Mouse (Mus musculus): Measurements from ENCODE around the gene Lrch1. TPM values are rescaled to one million over a fixed set of nuclear protein-coding genes. Genes with fewer than 3 reads are reported as not detected.

Lrch1 gene
- total RNA-seq, 1 experiment from 2014 or later, result 21.4 TPM

GRCm38 (mm10) chr14:74913381-74914230 lies 34.1 kb downstream of the Lrch1 start:
- ATAC-seq (replicated peaks in 1 of 2; ENCODE audit: insufficient read depth in 1 of 2, low FRiP score in 2 of 2, low TSS enrichment in 1 of 2, low read depth in 1 of 2, poor library complexity in 2 of 2, severe bottlenecking in 2 of 2), result no peak

DNA sequence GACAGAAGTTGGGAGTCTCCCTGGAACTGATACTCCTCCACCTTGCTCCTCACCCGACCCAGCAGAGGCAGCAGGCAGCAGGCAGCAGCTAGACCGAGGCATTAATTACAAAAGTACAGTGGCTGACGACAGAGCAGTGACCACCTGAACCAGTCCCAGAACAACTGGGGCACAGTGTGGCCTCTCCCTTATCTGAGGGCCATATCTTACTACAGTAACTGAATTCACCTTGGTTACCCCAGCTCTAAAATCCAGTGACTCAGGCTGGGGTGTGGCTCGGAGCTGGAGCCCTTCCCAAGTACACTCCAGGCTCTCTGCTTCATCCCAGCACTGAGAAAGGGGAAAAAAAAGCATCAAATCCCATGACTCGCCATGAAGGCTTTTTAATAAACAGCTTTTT lies 37.3 kb downstream of the Lrch1 start:
- ATAC-seq (replicated peaks in 1 of 2; ENCODE audit: insufficient read depth in 1 of 2, low FRiP score in 2 of 2, low TSS enrichment in 1 of 2, low read depth in 1 of 2, poor library complexity in 2 of 2, severe bottlenecking in 2 of 2), result no peak

DNA sequence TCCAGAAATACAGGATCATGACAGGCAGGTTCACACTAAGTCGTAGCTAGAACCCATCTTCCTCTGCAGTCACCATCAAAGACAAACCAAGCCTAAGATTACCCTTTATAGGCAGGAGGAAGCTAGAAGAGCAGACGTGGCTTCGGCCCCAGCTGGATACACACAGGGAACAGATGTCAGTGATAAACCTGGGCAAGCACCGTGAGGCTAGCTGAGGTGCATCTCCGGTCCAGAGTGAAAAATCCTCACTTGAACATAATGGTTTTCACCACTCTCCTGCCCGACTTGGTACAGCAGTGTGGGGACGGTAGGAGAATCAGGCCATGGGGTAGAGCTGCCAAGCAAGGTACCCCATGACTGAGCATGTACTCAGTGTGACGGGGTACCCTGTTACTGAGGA lies 38.7 kb downstream of the Lrch1 start:
- ATAC-seq (replicated peaks in 1 of 2; ENCODE audit: insufficient read depth in 1 of 2, low FRiP score in 2 of 2, low TSS enrichment in 1 of 2, low read depth in 1 of 2, poor library complexity in 2 of 2, severe bottlenecking in 2 of 2), result no peak

DNA sequence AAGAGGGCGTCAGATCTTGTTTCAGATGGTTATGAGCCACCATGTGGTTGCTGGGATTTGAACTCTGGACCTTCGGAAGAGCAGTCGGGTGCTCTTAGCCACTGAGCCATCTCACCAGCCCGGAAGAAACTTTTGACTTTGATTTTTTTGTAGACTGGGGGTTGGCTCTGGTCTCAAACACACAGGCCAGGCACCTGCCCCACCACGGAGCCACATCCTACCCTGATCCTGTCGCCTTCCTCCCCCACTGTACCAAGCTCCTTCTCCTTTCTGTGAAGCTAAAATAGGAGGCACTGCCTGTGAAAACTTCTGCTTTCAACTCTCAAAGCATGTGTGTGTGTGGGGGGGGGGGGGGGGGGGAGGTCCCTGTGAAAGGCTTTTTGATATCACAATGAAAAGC lies 39.4 kb downstream of the Lrch1 start:
- ATAC-seq (replicated peaks in 1 of 2; ENCODE audit: insufficient read depth in 1 of 2, low FRiP score in 2 of 2, low TSS enrichment in 1 of 2, low read depth in 1 of 2, poor library complexity in 2 of 2, severe bottlenecking in 2 of 2), result peak; percentile 88 to 91

DNA sequence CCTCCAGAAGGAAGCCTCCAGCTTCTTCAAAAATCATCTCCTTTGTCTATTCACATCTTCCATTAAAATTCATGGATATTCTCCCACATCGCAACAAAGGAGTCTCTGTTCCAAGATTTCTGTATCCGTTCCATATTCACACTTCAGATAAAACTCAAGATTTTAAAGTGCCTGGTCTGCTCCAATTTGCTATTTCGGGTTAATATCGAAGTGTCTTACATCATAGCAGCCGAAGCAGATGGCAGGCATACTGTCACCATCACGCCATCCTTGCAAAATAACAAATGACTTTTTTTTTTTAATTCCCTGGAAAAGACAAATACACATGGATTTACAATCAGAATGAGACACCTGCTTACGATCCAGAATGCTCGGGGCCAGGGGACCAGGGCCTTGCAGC lies 40.0 kb downstream of the Lrch1 start:
- no peak for ATAC-seq (replicated peaks in 1 of 2; ENCODE audit: insufficient read depth in 1 of 2, low FRiP score in 2 of 2, low TSS enrichment in 1 of 2, low read depth in 1 of 2, poor library complexity in 2 of 2, severe bottlenecking in 2 of 2)

DNA sequence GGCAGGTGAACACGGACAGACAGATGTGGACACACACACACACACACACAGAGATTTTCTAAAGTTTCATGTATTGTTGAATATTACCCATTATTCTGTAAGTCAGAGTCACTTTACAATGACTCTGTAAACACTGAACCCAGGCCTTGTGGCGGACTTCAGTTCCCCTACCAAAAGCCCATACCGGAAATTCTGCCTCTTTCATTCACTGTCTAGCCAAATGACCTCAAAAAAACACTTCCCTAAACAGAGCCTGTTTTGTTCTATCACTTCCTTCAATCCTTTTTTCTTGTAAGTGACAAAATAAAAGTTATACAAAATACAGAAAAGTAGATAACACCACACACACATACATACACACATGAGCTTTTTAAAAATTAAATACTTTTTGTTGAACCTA lies 41.7 kb downstream of the Lrch1 start:
- ATAC-seq (replicated peaks in 1 of 2; ENCODE audit: insufficient read depth in 1 of 2, low FRiP score in 2 of 2, low TSS enrichment in 1 of 2, low read depth in 1 of 2, poor library complexity in 2 of 2, severe bottlenecking in 2 of 2), result peak; percentile 68 to 80

GRCm38 (mm10) chr14:74904442-74904841 lies 43.2 kb downstream of the Lrch1 start:
- ATAC-seq (replicated peaks in 1 of 2; ENCODE audit: insufficient read depth in 1 of 2, low FRiP score in 2 of 2, low TSS enrichment in 1 of 2, low read depth in 1 of 2, poor library complexity in 2 of 2, severe bottlenecking in 2 of 2), result no peak

DNA sequence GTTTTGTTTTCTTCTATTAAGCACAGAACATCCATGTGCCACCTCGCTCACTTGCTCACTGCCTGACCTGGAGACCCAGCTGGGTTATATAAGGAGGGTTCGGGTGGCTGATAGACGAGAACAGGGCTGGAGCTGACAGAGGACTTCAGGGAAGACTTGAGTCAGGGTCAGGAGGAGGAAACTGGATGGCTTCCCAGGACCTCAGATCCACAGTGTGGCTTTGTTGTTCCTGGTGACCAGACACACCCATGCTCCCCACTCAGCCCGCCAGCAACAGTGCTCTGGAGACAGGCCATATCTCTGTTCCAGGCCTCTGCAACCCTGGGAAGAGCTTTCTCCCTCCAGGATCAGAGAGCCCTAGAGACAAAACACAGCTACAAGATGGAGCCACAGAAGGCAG lies 44.6 kb downstream of the Lrch1 start:
- no peak for ATAC-seq (replicated peaks in 1 of 2; ENCODE audit: insufficient read depth in 1 of 2, low FRiP score in 2 of 2, low TSS enrichment in 1 of 2, low read depth in 1 of 2, poor library complexity in 2 of 2, severe bottlenecking in 2 of 2)

GRCm38 (mm10) chr14:74900705-74901369 lies 46.8 kb downstream of the Lrch1 start:
- ATAC-seq (replicated peaks in 1 of 2; ENCODE audit: insufficient read depth in 1 of 2, low FRiP score in 2 of 2, low TSS enrichment in 1 of 2, low read depth in 1 of 2, poor library complexity in 2 of 2, severe bottlenecking in 2 of 2), result no peak

GRCm38 (mm10) chr14:74899953-74900704 lies 47.5 kb downstream of the Lrch1 start:
- ATAC-seq (replicated peaks in 1 of 2; ENCODE audit: insufficient read depth in 1 of 2, low FRiP score in 2 of 2, low TSS enrichment in 1 of 2, low read depth in 1 of 2, poor library complexity in 2 of 2, severe bottlenecking in 2 of 2), result no peak

DNA sequence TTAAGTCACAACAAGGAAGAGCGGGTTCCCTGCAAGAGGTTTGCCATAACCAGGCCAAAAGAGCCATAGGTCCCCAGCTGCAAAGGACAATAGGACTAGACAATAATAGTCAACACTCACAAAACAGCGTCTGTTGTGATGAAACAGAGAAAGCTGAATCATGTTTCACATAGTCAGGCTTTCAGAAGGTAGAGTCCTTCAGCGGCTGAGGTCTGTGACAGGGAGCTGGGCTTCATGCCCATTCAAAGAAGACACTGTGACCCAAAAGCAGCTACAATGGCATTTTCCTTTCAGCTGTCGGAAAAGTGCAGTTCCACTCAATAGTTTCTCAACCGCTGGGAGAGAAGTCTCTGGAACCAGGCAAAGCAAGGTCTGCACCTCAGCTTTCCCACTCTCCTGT lies 48.7 kb downstream of the Lrch1 start:
- ATAC-seq (replicated peaks in 1 of 2; ENCODE audit: insufficient read depth in 1 of 2, low FRiP score in 2 of 2, low TSS enrichment in 1 of 2, low read depth in 1 of 2, poor library complexity in 2 of 2, severe bottlenecking in 2 of 2), result no peak

DNA sequence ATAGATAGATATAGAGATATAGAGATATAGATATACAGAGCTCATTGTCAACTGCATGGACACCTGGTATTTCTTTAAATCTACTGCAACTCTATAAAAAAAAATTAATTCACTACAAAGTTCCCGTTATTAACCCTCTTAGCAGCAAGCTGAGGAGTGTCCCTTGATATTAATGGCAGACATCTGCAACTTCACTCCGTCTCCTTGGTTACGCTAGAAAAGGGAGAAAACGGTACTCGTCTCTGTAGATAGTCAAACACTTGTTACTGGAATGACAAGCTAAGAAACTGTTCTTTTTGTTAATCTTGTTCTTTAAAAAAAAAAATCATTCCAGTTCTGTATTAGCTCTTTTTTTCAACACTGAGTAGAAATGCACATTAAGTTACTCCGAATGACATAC lies 54.0 kb downstream of the Lrch1 start:
- no peak for ATAC-seq (replicated peaks in 1 of 2; ENCODE audit: insufficient read depth in 1 of 2, low FRiP score in 2 of 2, low TSS enrichment in 1 of 2, low read depth in 1 of 2, poor library complexity in 2 of 2, severe bottlenecking in 2 of 2)

DNA sequence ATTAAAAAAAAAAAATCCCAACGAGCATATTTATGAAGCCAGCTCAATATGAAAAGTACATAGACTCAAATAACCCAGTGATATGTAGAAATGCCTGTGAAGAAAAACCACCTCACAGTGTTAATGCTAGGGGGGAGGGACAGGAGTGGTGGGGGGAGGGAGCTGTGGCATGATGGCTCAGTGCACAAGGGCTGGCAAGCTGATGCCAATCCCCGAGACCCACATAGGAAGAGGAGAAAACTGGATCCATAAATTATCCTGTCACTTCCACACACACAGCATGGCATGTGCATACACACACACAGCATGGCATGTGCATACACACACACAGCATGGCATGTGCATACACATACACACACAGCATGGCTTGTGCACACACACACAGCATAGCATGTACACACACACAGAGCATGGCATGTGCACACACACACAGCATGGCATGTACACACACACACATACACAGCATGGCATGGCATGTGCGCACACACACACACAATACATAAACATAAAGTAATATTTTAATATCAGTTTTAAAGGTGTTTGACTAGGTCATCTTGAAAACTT lies 54.5 kb downstream of the Lrch1 start:
- no peak for ATAC-seq (replicated peaks in 1 of 2; ENCODE audit: insufficient read depth in 1 of 2, low FRiP score in 2 of 2, low TSS enrichment in 1 of 2, low read depth in 1 of 2, poor library complexity in 2 of 2, severe bottlenecking in 2 of 2)

- ATAC-seq (replicated peaks in 1 of 2; ENCODE audit: insufficient read depth in 1 of 2, low FRiP score in 2 of 2, low TSS enrichment in 1 of 2, low read depth in 1 of 2, poor library complexity in 2 of 2, severe bottlenecking in 2 of 2), result no peak
These were observed 58.4 kb downstream of the Lrch1 start for GRCm38 (mm10) chr14:74889304-74889703.

GRCm38 (mm10) chr14:74888103-74888502 lies 59.6 kb downstream of the Lrch1 start:
- no peak; a peak in 1 of 4 replicates for ATAC-seq (replicated peaks in 1 of 2; ENCODE audit: insufficient read depth in 1 of 2, low FRiP score in 2 of 2, low TSS enrichment in 1 of 2, low read depth in 1 of 2, poor library complexity in 2 of 2, severe bottlenecking in 2 of 2)

DNA sequence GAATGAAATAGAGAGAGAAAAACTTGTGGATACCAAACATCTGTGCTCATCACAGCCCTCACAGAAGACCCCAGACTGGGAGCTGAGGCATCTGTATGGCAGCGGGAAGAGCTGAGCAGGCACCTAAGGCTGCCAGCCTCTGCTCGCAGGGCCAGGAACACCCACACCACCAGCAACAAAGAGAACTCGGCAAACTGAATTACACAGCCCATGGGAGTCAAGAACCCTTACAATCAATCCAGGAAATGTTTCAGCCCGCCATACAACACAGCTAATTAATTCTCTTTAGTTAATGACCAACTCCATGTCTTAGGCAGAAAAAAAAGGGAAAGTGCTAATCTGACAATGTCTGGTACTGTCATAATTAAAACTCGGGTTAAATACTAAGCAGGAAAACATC lies 61.2 kb downstream of the Lrch1 start:
- no peak for ATAC-seq (replicated peaks in 1 of 2; ENCODE audit: insufficient read depth in 1 of 2, low FRiP score in 2 of 2, low TSS enrichment in 1 of 2, low read depth in 1 of 2, poor library complexity in 2 of 2, severe bottlenecking in 2 of 2)

DNA sequence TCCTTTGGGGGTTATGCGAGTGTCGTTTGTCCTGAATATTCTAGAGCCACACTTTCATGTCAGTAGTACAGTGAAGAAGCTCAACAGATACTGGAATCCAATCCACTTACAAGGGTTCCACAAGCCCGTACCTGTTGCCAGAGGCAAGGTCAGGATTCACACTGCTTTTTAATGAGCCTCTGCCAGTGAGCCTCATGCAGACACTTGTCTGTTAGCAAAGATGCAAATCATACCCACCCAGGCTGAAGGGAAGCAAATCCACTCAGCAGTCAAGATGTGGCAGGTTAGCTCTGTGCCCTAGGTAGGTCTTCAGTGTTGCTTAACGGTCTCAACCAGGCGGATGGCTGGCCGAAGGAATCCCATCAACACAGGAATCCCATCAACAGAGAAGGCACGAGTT lies 62.8 kb downstream of the Lrch1 start:
- ATAC-seq (replicated peaks in 1 of 2; ENCODE audit: insufficient read depth in 1 of 2, low FRiP score in 2 of 2, low TSS enrichment in 1 of 2, low read depth in 1 of 2, poor library complexity in 2 of 2, severe bottlenecking in 2 of 2), result no peak
